Mouse (Mus musculus): Measurements from ENCODE around the gene Dpep2nb.
"Not testable (repeated sequence)": the region's sequence is repeated elsewhere in the genome, so short reads cannot be mapped to it uniquely, and the experiment has no call there.

Dpep2nb gene

DNA sequence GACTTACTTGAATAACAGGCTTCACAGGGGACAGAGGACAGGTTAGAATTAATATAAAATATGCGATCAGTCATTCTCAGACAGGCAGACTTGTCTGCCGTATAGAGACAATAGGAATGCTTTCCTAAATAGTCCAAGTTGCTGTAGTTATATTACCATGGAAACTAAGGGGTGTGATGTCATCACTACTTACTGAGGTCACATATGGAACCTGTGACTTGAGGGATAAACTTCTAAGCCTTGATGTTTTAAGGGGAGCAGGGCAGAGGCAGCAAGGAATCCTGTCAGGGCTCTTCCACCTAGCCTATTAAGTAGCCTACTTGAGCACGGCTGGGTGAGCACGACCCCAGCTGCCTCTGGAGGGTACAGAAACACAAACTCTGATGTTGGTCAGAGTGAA lies at the start of gene Dpep2nb:
TSS of gene Dpep2nb (minus strand) at position 101 of the 400 bp plus-strand sequence.
- DNase-seq (ENCODE audit: low spot score in 2 of 2): no peak

- DNase-seq (ENCODE audit: low spot score in 2 of 2): no peak
These were observed 49.3 kb upstream of the Dpep2nb start for GRCm38 (mm10) chr8:106055038-106055437.

- no peak for DNase-seq (ENCODE audit: low spot score in 2 of 2)
These were observed 48.5 kb upstream of the Dpep2nb start for GRCm38 (mm10) chr8:106054190-106054811.

GRCm38 (mm10) chr8:106052510-106053089 lies 46.8 kb upstream of the Dpep2nb start:
- no peak for DNase-seq (ENCODE audit: low spot score in 2 of 2)

DNA sequence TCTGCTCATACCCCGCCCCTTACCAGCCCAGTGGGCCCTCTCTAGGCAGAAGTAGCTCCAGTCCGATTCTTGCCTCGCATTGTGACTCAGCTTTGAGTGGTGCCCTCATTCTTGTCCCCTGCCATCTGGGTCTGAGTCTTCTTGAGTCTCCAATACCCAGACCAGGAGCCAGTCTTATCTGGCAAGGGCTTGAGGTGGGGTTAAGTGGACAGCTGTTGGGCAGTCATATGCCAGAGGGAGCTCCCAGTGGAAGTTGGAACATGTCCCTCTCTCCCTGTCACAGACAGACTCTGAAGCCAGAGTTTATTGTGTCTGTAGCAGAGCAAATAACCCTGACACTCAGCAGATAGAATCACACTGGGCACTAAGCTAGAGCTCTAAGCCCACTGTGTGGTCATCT lies 45.3 kb upstream of the Dpep2nb start:
- DNase-seq (ENCODE audit: low spot score in 2 of 2): no peak

DNA sequence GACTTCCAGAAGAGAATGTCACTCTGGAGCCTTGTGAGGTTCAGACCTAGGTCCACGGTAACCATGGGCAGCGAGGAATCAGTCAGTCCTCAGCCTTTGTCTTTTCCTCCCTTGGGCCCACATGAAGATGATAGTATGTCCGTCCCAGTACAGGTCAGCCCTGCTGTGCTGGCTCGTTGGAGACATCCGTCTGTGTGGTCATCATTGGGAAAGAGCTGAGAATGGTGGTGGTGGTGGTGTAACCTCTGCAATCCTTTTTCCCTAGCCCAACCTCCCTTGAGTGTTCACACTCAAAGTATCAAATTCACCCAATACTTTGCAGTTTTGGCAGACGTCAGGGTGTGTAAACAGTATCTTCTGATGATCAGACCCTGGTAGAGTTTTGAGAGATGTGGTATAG lies 44.1 kb upstream of the Dpep2nb start:
- no peak for DNase-seq (ENCODE audit: low spot score in 2 of 2)

DNA sequence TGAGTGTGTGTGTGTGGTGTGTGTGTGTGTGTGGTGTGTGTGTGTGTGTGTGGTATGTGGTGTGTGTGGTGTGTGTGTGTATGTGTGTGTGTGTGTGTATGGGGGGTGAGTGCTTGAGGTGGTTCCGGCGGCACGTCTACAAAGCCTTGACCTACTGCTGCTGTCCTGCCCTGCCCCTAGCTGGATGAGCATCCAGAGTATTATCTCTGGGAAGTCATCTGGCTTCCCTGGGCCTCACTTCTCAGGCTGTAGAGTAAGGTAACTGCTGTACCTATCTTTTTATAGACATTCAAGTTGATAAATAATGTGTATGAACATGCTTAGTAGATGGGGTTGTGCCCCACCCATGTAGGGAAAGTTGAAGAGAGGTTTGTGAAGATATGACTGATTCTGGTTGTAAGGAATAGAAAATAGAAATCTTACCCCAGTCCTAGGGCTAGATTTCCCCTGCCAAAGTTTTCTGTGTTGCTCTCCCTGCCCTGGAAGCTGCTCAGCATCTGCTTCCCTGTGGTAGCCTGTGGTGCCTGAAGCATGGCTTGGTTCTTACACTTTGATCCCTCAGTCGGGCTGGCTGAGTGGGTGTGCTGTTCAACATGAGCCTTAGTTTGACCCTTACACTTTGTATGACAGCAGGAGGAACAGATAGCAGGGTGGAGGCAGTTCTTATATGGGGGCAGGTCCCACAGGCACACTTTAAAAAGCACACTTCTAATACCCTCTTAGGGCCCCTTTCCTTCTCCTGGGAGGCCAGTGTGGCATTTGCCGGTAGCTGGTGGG lies 42.3 kb upstream of the Dpep2nb start:
- DNase-seq (ENCODE audit: low spot score in 2 of 2): no peak

GRCm38 (mm10) chr8:106046872-106047559 lies 41.2 kb upstream of the Dpep2nb start:
- DNase-seq (ENCODE audit: low spot score in 2 of 2): no peak

- DNase-seq (ENCODE audit: low spot score in 2 of 2): no peak
These were observed 38.4 kb upstream of the Dpep2nb start for GRCm38 (mm10) chr8:106044151-106044550.

- no peak for DNase-seq (ENCODE audit: low spot score in 2 of 2)
These were observed 37.3 kb upstream of the Dpep2nb start for GRCm38 (mm10) chr8:106043055-106043454.

- DNase-seq (ENCODE audit: low spot score in 2 of 2): no peak
These were observed 34.4 kb upstream of the Dpep2nb start for GRCm38 (mm10) chr8:106040218-106040617.

DNA sequence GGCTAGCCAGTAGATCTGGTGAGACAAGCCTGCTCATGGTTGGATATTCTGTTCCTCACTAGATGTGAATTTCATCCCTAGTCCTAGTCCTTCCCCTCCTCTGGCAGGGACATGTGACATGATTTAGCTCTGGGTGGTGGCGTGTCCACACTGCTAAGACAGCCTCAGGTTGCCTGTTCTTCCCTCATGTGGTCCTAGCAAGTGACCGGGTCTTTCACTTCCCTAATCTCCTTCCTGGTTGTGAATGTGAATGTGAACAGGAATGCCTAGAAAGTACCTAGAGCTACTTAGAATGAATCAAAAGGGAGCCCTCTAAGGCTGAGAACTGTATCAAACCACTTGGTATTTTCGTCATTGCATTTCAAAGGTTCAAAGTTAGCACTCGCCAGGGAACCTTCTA lies 33.8 kb upstream of the Dpep2nb start:
- no peak for DNase-seq (ENCODE audit: low spot score in 2 of 2)

DNA sequence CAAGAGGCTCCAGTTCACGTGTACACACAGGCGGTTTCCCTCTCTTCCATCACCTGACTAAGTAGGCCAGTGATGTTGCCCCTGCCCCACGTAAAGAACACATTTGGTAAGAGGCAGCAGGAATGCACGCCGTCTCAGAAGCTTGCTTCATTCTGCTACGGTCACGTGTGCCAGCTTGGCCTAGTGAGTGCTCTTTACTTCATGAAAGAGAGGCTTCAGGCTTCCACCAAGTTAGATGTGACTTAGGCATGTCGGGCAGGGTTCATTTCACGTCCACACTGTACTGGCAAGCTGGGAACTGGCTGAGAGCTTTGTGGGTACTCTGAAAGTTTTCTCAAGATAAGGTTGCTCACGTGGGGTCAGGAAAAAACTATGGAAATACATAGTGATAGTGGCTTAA lies 32.9 kb upstream of the Dpep2nb start:
- no peak for DNase-seq (ENCODE audit: low spot score in 2 of 2)

GRCm38 (mm10) chr8:106022483-106022882 lies 16.7 kb upstream of the Dpep2nb start:
- DNase-seq (ENCODE audit: low spot score in 2 of 2): peak; percentile 66 to 69

- no peak for DNase-seq (ENCODE audit: low spot score in 2 of 2)
These were observed 12.3 kb upstream of the Dpep2nb start for GRCm38 (mm10) chr8:106018039-106018438.

- DNase-seq (ENCODE audit: low spot score in 2 of 2): no peak
These were observed 11.4 kb upstream of the Dpep2nb start for GRCm38 (mm10) chr8:106017130-106017529.

DNA sequence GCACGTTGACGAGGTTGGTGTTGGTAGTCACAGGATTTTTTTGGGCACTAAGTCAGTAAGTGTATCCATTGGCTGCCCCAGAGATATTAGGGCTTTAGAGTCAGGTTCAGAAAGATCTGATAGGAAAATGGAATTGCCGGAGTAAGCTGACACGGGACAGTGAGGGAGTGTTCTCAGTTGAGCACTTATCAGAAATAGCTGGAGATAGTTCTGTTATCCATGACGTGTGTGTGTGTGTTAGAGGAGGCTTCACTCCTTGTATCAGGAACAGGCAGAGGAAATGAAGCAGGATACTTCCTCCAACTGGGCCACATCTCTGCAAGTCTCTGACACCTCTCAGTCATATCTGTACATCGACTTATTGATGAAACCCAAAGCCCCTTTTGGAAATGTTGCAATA lies 10.5 kb upstream of the Dpep2nb start:
- no peak for DNase-seq (ENCODE audit: low spot score in 2 of 2)

DNA sequence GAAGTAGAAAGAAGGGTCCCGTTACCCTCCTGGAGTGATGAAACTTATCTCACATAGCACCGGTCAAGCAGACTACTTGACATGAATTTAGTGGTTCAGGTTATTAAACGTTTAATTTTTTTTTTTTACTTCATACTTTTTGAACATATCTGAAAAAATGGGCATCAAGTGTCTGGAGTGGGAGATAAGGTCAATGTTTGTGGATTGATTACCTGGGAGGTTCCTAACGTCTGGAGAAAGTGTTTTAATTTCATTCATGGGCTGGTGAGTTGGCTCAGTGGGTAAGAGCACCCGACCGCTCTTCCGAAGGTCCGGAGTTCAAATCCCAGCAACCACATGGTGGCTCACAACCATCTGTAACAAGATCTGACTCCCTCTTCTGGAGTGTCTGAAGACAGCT lies 6.4 kb upstream of the Dpep2nb start:
- DNase-seq (ENCODE audit: low spot score in 2 of 2): not testable (repeated sequence)

GRCm38 (mm10) chr8:106011643-106011986 lies 5.8 kb upstream of the Dpep2nb start, which contains the start of gene Ddx28:
Ddx28 (minus strand) TSS chr8:106011882.
- DNase-seq (ENCODE audit: low spot score in 2 of 2): no peak

GRCm38 (mm10) chr8:106010748-106011642 lies 5.2 kb upstream of the Dpep2nb start:
- peak; percentile 86 to 90 for DNase-seq (ENCODE audit: low spot score in 2 of 2)

DNA sequence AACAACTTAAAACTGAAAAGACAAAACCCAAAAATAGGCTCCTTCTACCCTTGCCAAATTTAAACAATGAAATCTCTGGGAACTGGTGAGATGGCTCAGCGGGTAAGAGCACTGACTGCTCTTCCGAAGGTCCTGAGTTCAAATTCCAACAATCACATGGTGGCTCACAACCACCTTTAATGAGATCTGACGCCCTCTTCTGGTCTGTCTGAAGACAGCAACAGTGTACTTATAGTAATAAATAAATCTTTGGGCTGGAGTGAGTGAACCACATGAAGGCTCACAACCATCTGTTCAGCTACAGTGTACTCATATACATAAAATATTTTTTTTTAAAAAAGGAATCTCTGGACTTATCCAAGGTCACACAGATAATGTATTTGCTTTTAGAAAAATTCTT lies 2.1 kb upstream of the Dpep2nb start:
- not testable (repeated sequence) for DNase-seq (ENCODE audit: low spot score in 2 of 2)
